Mouse (Mus musculus) liver, embryonic 15.5 days (tissue): ENCODE measurements at regions not wholly inside any gene's neighbourhood (a gene's known extent, or its start where the extent isn't known, plus 50 kb on each side); places are given as distances from the start of the nearest gene placed in this dataset.

Experiments used
- ATAC-seq: fragments of 200-750 bp; cut with Nextera tagmentation; 2 replicates; pipeline ENCODE4 v1.8.0; 2017; ENCODE audit warnings: moderate number of reproducible peaks, mild to moderate bottlenecking, moderate library complexity; ENCODE audit not compliant: insufficient read depth
- H3K27ac ChIP-seq: fragments of 300-500 bp; sonication (generic); replicated peaks from 2 replicates; pipeline ENCODE4 v1.5.1; 2015; ENCODE audit warnings: mild to moderate bottlenecking, inconsistent platforms
- H3K27me3 ChIP-seq: fragments of 300-500 bp; sonication (generic); 2 replicates; pipeline ENCODE4 v1.6.1; 2015; ENCODE audit warnings: mild to moderate bottlenecking, inconsistent platforms
- H3K36me3 ChIP-seq: fragments of 300-500 bp; sonication (generic); replicated peaks from 2 replicates; pipeline ENCODE4 v1.6.1; 2015; ENCODE audit warnings: moderate library complexity, mild to moderate bottlenecking, inconsistent platforms
- H3K4me1 ChIP-seq: fragments of 300-500 bp; sonication (generic); replicated peaks from 2 replicates; pipeline ENCODE4 v1.6.1; 2015; ENCODE audit warnings: inconsistent platforms
- H3K4me2 ChIP-seq: fragments of 300-500 bp; sonication (generic); 2 replicates; pipeline ENCODE4 v1.6.1; 2015; ENCODE audit warnings: moderate library complexity, mild to moderate bottlenecking, inconsistent platforms
- H3K4me3 ChIP-seq: fragments of 300-500 bp; sonication (generic); replicated peaks from 2 replicates; pipeline ENCODE4 v1.5.1; 2015; ENCODE audit warnings: mild to moderate bottlenecking, inconsistent platforms
- H3K9ac ChIP-seq: fragments of 300-500 bp; sonication (generic); 2 replicates; pipeline ENCODE4 v1.6.1; 2015; ENCODE audit warnings: moderate library complexity, mild to moderate bottlenecking, inconsistent platforms
- H3K9me3 ChIP-seq: fragments of 300-500 bp; sonication (generic); replicated peaks from 2 replicates; pipeline ENCODE4 v1.6.1; 2016; ENCODE audit warnings: inconsistent platforms
- WGBS: fragments of 180-500 bp; shearing (Covaris S2); methylation state at CpG from one replicate; pipeline ENCODE4 v1.1.7; 2015; ENCODE audit warnings: mixed read lengths; ENCODE audit not compliant: insufficient replicate concordance; 5-methylcytosine and 5-hydroxymethylcytosine counted together

GRCm38 (mm10) chr2:71690277-71691161 lies 54.9 kb upstream of the Itga6 start:
- WGBS = 50% methylated on average over 27 of the region's 27 CpGs
- no peaks in the 10 kb centered on the region for H3K4me1 ChIP-seq
- H3K27ac ChIP-seq = no peak overlapping the region
- H3K9ac ChIP-seq = no peak overlapping the region
- H3K27me3 ChIP-seq = no peaks in the 10 kb centered on the region
- H3K36me3 ChIP-seq = no peaks in the 10 kb centered on the region
- ATAC-seq = no peak
- H3K4me2 ChIP-seq = no peak overlapping the region
- H3K4me3 ChIP-seq = no peak overlapping the region
- H3K9me3 ChIP-seq = no peaks in the 10 kb centered on the region

- Histone ChIP-seq H3K27ac (no peak overlapping the region), H3K4me2 (no peak overlapping the region), H3K27me3 (no peaks in the 10 kb centered on the region), H3K4me1 (no peaks in the 10 kb centered on the region), H3K36me3 (no peaks in the 10 kb centered on the region), H3K4me3 (no peak overlapping the region), H3K9ac (no peak overlapping the region), H3K9me3 (no peaks in the 10 kb centered on the region)
- 65% methylated on average over 6 of the region's 6 CpGs for WGBS
- no peak for ATAC-seq
Observed at GRCm38 (mm10) chr2:71694758-71695310, 50.6 kb upstream of the Itga6 start.
